Mouse (Mus musculus): ENCODE data around the gene Tmem269. TPM values are rescaled to one million over a fixed set of nuclear protein-coding genes. Genes with fewer than 3 reads are reported as not detected.

Gene Tmem269
- polyA plus RNA-seq, 1 experiment from 2014 or later = not detected

GRCm38 (mm10) chr4:119172919-119173650, 44.9 kb downstream of the Tmem269 start:
- no peak for ATAC-seq
- WGBS = 34% methylated on average over 18 of the region's 18 CpGs

GRCm38 (mm10) chr4:119167663-119168062, 50.4 kb downstream of the Tmem269 start:
- H3K9me3 ChIP-seq = no peaks in the 10 kb centered on the region
- H3K4me2 ChIP-seq (replicated peaks) = no peak overlapping the region
- ATAC-seq = peak; percentile 51
- 7% methylated on average over 4 of the region's 4 CpGs for WGBS
- H3K27ac ChIP-seq = no peak overlapping the region
- H3K27me3 ChIP-seq (replicated peaks) = no peaks in the 10 kb centered on the region
- H3K4me1 ChIP-seq (replicated peaks) = peaks cover 3% of the 10 kb centered on the region; the same call in 1 of the 2 replicates
- no peak overlapping the region for H3K9ac ChIP-seq
- H3K4me3 ChIP-seq (replicated peaks) = no peak overlapping the region
- peaks cover 7% of the 10 kb centered on the region; the same call in 1 of the 2 replicates for H3K36me3 ChIP-seq

More at GRCm38 (mm10) chr4:119172919-119173650, 44.9 kb downstream of the Tmem269 start:
- H3K27me3 ChIP-seq (replicated peaks) = no peaks in the 10 kb centered on the region
- H3K9me3 ChIP-seq = no peaks in the 10 kb centered on the region
- H3K4me1 ChIP-seq (replicated peaks) = peaks cover 10% of the 10 kb centered on the region
- peak overlapping the region; percentile 81 for H3K4me2 ChIP-seq (replicated peaks)
- H3K27ac ChIP-seq = no peak overlapping the region
- peaks cover 7% of the 10 kb centered on the region; the same call in 1 of the 2 replicates for H3K36me3 ChIP-seq
- peak overlapping the region; percentile 79 for H3K9ac ChIP-seq
- peak overlapping the region; percentile 76 for H3K4me3 ChIP-seq (replicated peaks)

GRCm38 (mm10) chr4:119167068-119167467, 50.9 kb downstream of the Tmem269 start:
- peak; percentile 64 for ATAC-seq
- 75% methylated on average over 4 of the region's 4 CpGs for WGBS

GRCm38 (mm10) chr4:119165916-119166315, 52.1 kb downstream of the Tmem269 start:
- Histone ChIP-seq H3K9me3 (no peaks in the 10 kb centered on the region), H3K36me3 (peaks cover 7% of the 10 kb centered on the region; the same call in 1 of the 2 replicates), H3K9ac (no peak overlapping the region), H3K4me2 (replicated peaks) (no peak overlapping the region), H3K4me3 (replicated peaks) (no peak overlapping the region), H3K27me3 (replicated peaks) (no peaks in the 10 kb centered on the region), H3K27ac (no peak overlapping the region), H3K4me1 (replicated peaks) (no peaks in the 10 kb centered on the region)
- no peak for ATAC-seq
- WGBS = 74% methylated on average over 7 of the region's 7 CpGs

More at GRCm38 (mm10) chr4:119167068-119167467, 50.9 kb downstream of the Tmem269 start:
- H3K36me3 ChIP-seq = peaks cover 7% of the 10 kb centered on the region; the same call in 1 of the 2 replicates
- no peaks in the 10 kb centered on the region for H3K27me3 ChIP-seq (replicated peaks)
- H3K4me3 ChIP-seq (replicated peaks) = no peak overlapping the region
- no peak overlapping the region for H3K4me2 ChIP-seq (replicated peaks)
- H3K4me1 ChIP-seq (replicated peaks) = no peaks in the 10 kb centered on the region
- H3K9me3 ChIP-seq = no peaks in the 10 kb centered on the region
- H3K27ac ChIP-seq = no peak overlapping the region
- no peak overlapping the region for H3K9ac ChIP-seq

GRCm38 (mm10) chr4:119162990-119163389, 55.0 kb downstream of the Tmem269 start:
- no peak for ATAC-seq
- WGBS = 75% methylated on average over 4 of the region's 4 CpGs

GRCm38 (mm10) chr4:119161358-119161757, 56.7 kb downstream of the Tmem269 start:
- WGBS = 64% methylated on average over 3 of the region's 3 CpGs
- H3K27ac ChIP-seq = no peak overlapping the region
- H3K9ac ChIP-seq = no peak overlapping the region
- H3K4me2 ChIP-seq (replicated peaks) = no peak overlapping the region
- no peak overlapping the region for H3K4me3 ChIP-seq (replicated peaks)
- H3K27me3 ChIP-seq (replicated peaks) = no peaks in the 10 kb centered on the region
- H3K4me1 ChIP-seq (replicated peaks) = no peaks in the 10 kb centered on the region
- no peaks in the 10 kb centered on the region for H3K9me3 ChIP-seq
- no peak for ATAC-seq
- H3K36me3 ChIP-seq = no peaks in the 10 kb centered on the region

More at GRCm38 (mm10) chr4:119162990-119163389, 55.0 kb downstream of the Tmem269 start:
- H3K9ac ChIP-seq = no peak overlapping the region
- no peaks in the 10 kb centered on the region for H3K36me3 ChIP-seq
- H3K27ac ChIP-seq = no peak overlapping the region
- no peaks in the 10 kb centered on the region for H3K4me1 ChIP-seq (replicated peaks)
- H3K4me2 ChIP-seq (replicated peaks) = no peak overlapping the region
- no peaks in the 10 kb centered on the region for H3K9me3 ChIP-seq
- no peak overlapping the region for H3K4me3 ChIP-seq (replicated peaks)
- no peaks in the 10 kb centered on the region for H3K27me3 ChIP-seq (replicated peaks)

GRCm38 (mm10) chr4:119157891-119158290, 60.1 kb downstream of the Tmem269 start:
- no peaks in the 10 kb centered on the region for H3K27me3 ChIP-seq (replicated peaks)
- no peak overlapping the region for H3K9ac ChIP-seq
- H3K36me3 ChIP-seq = no peaks in the 10 kb centered on the region
- no peak overlapping the region for H3K4me3 ChIP-seq (replicated peaks)
- H3K27ac ChIP-seq = peak overlapping the region; percentile 32; the same call in 1 of the 2 replicates
- no peak overlapping the region for H3K4me2 ChIP-seq (replicated peaks)
- no peaks in the 10 kb centered on the region for H3K4me1 ChIP-seq (replicated peaks)
- peak; percentile 90 for ATAC-seq
- WGBS = 57% methylated on average over 5 of the region's 5 CpGs
- H3K9me3 ChIP-seq = no peaks in the 10 kb centered on the region

- Histone ChIP-seq H3K9ac (no peak overlapping the region), H3K27me3 (replicated peaks) (no peaks in the 10 kb centered on the region)
- ATAC-seq = no peak
Measured at GRCm38 (mm10) chr4:119157186-119157585, 60.8 kb downstream of the Tmem269 start.

More at GRCm38 (mm10) chr4:119157186-119157585, 60.8 kb downstream of the Tmem269 start:
- H3K4me2 ChIP-seq (replicated peaks) = no peak overlapping the region
- H3K36me3 ChIP-seq = no peaks in the 10 kb centered on the region
- 46% methylated on average over 2 of the region's 2 CpGs for WGBS
- no peaks in the 10 kb centered on the region for H3K9me3 ChIP-seq
- no peak overlapping the region for H3K27ac ChIP-seq
- H3K4me3 ChIP-seq (replicated peaks) = no peak overlapping the region
- H3K4me1 ChIP-seq (replicated peaks) = no peaks in the 10 kb centered on the region

Other genes with a start within 250 kb of the Tmem269 start
- 132 and 136 TPM in 2 replicates for gene Slc2a1, start 109.5 kb downstream of the Tmem269 start, polyA plus RNA-seq (2015; fragmentation: Nextera tagmentation; extraction: Ambion mirVana)
- 5.2 and 6.6 TPM in 2 replicates for gene Zfp691, start 44.0 kb downstream of the Tmem269 start, polyA plus RNA-seq (2015; fragmentation: Nextera tagmentation; extraction: Ambion mirVana)
- 5.4 and 5.6 TPM in 2 replicates for gene Ermap, start 28.2 kb downstream of the Tmem269 start, polyA plus RNA-seq (2015; fragmentation: Nextera tagmentation; extraction: Ambion mirVana)
- 109 and 116 TPM in 2 replicates for gene Svbp, start 22.9 kb downstream of the Tmem269 start, polyA plus RNA-seq (2015; fragmentation: Nextera tagmentation; extraction: Ambion mirVana)
- gene AU022252, start 14.5 kb upstream of the Tmem269 start, polyA plus RNA-seq (2015; fragmentation: Nextera tagmentation; extraction: Ambion mirVana) = 28.1 and 30.9 TPM in 2 replicates
- gene P3h1, start 14.7 kb upstream of the Tmem269 start, polyA plus RNA-seq (2015; fragmentation: Nextera tagmentation; extraction: Ambion mirVana) = 27.3 and 28.5 TPM in 2 replicates
- 0.08 and 0.14 TPM in 2 replicates for gene Cldn19, start 37.2 kb upstream of the Tmem269 start, polyA plus RNA-seq (2015; fragmentation: Nextera tagmentation; extraction: Ambion mirVana)
- 627 and 712 TPM in 2 replicates for gene Ybx1, start 76.4 kb upstream of the Tmem269 start, polyA plus RNA-seq (2015; fragmentation: Nextera tagmentation; extraction: Ambion mirVana)
- 88.1 and 102 TPM in 2 replicates for gene Ppih, start 102.3 kb upstream of the Tmem269 start, polyA plus RNA-seq (2015; fragmentation: Nextera tagmentation; extraction: Ambion mirVana)
- gene Ccdc30, start 197.3 kb upstream of the Tmem269 start, polyA plus RNA-seq (2015; fragmentation: Nextera tagmentation; extraction: Ambion mirVana) = 5.2 and 5.5 TPM in 2 replicates
- 40.9 and 43.8 TPM in 2 replicates for gene Ppcs, start 204.2 kb upstream of the Tmem269 start, polyA plus RNA-seq (2015; fragmentation: Nextera tagmentation; extraction: Ambion mirVana)
- 0.56 and 0.57 TPM in 2 replicates for gene Zmynd12, start 204.6 kb upstream of the Tmem269 start, polyA plus RNA-seq (2015; fragmentation: Nextera tagmentation; extraction: Ambion mirVana)

Measured in intestine, embryonic 15.5 days (tissue).